Mouse (Mus musculus) embryo, embryonic 11 days (tissue): ENCODE data around the gene Pacs2.

Source experiments
- DNase-seq: peaks from one replicate; pipeline ENCODE4 v3.0.0-alpha.2; 2015

Pacs2 gene

GRCm38 (mm10) chr12:113097040-113097439 lies 82.7 kb downstream of the Pacs2 start:
- no peak for DNase-seq

- peak; percentile 90 for DNase-seq
These were observed 83.5 kb downstream of the Pacs2 start, which contains the start of gene Mta1 for GRCm38 (mm10) chr12:113097749-113098281. Mta1 (plus strand) TSS chr12:113098278.

DNA sequence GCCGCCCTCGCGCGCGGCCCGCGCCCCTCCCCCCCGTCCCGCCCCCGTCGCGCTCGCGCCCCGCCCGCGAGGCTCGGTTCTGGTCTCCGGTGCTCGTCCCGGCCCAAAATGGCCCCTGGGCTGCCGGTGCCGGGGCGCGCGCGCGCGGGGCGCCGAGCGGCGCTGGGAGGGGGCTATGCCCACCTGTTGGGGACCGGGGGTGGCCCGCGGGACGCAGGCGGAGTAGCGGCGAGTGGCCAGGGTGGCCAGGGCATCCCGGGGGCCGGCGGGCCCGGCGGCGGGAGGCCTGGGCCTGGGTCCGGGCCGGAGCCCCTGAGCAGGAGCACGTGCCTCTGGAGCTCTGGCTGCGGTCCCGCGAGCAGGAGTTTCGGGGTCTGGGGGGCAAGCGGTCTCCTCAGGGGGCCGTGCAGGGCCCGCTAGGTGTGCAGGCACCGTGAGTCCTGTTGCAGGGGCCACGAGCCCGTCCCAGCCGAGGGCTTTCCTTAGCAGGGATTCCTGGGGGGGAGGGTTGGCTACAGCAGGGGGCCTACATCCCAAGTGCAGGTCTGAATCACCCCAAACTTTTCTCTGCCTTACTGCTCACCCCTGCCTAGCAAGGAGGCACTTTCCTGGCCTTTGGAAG lies 84.3 kb downstream of the Pacs2 start:
- DNase-seq, result peak; percentile 41

DNA sequence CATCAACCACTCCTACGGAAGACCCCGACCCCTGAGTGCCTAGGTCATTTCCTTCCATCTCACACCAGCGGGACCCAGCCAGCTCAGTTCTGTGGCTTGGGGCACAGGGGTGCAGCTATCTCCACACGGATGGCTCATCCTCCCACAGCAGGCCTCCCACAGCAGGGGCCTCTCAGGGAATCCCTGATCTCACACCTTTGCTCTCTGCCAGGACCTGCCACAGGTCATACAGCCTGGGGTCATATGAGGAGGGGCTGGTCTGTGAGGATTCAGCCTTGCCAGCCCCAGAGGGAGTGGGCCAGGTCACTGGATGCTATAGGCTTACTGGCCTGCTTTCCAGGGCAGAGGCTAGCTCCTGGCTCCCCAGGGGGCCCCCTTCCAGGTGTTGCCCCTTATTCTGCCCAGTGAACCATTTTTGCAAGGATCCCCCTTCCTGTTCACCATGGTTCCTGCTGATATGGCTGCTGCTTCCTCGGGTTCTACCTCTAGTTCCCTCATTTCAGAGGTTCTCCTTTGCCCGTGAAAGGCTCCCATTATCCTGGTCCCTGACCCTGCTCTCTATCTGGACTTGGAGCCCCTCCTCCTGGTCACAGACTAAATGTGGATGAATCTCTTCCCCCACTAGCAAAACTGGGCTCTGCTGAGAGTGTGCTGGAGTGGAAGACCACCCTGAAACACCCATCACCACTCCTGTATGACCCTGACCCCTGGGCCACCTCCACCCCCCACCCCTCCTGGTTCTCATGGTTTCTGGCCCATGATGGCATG lies 85.3 kb downstream of the Pacs2 start:
- DNase-seq, result no peak

- no peak for DNase-seq
These were observed 86.3 kb downstream of the Pacs2 start for GRCm38 (mm10) chr12:113100448-113101076.

DNA sequence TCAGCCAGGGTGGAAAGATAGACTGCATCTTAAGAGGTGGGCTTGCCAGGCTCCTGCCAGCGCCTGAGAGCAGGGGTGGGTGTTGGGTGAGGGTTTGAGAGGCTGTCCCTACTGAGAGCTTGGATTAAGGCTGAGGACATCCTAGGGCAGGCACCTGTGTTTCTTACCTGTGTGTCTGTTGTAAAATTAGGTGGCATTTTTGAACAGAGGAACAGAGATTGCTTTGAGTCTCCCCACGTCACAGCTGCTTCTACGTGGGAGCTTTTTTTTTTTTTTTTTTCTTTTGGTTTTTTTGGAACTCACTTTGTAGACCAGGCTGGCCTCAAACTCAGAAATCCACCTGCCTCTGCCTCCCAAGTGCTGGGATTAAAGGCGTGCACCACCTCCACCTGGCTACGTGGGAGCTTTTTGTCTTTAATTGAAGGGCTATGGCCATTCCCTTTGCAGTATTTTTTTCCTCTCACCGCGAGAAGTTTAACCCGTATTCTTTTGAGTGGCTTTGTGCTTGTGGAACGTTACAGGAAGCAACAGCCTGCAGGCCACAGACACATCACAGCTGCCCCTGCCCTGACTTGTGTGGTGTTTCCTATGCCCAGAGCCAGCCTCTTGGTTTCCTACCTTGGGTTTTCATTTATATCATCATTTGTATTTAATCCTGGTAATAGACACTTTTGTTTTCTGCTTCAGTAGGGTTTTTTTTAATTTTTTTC lies 87.1 kb downstream of the Pacs2 start:
- no peak for DNase-seq

DNA sequence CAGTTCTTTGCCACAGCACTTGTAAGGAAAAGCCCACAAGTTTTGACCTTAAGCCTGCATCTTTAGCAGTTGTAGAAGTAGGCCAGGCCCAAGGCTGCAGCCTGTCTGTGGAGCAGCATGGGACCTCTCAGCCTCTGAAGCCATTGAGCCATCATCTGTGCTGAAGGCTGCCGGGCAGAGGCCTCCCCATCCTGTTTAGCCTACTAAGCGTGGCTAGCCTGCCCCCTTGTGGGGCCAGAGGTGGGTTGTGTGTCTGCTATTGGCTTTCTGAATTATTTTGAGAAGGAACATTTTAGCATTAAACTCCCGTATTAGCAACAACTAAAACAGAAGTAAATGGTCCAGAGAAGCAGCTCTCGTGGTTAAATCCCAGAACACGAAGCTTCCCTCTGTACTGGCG lies 88.2 kb downstream of the Pacs2 start:
- DNase-seq, result peak; percentile 64

GRCm38 (mm10) chr12:113103846-113104451 lies 89.6 kb downstream of the Pacs2 start:
- no peak for DNase-seq

DNA sequence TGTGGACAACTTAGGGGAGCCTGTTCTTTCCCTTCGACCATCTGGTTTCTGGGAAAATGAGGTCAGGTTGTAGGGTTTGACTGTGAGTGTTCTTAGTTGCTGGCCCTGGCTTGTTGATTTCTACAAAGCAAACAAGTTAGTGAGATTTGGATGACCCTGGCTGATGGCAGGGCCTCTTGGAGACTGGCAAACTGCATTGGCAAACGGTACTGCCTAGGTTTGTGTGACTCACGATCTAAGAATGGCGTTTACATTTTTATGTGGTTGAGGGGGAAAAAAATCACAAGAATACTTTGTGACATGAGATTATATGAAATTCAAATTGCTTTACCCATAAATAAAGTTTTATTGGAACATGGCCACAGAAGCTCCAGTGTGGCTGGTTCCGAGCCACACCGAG lies 92.1 kb downstream of the Pacs2 start:
- no peak for DNase-seq

GRCm38 (mm10) chr12:113107431-113108124 lies 93.3 kb downstream of the Pacs2 start:
- DNase-seq, result no peak

- no peak for DNase-seq
These were observed 94.4 kb downstream of the Pacs2 start for GRCm38 (mm10) chr12:113108528-113109283.

GRCm38 (mm10) chr12:113109801-113110200 lies 95.5 kb downstream of the Pacs2 start:
- no peak for DNase-seq

DNA sequence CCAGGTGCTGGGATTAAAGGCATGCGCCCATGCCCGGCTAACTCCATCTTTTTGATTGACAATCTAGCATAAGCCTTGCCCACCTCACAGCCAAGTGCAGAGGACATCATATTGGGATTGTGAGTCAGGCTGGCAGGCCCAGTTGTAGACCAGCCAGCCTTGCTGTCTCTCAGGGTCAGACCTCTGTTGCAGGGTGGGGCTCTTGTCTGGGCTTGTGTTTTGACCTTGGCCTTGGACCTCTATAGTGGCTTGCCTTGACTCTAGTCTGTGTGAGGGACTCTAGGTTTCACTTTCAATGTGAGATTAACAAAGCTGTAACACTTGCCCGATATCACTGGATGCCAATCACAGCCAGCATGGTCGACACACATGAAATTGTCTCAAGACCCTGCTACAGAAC lies 99.8 kb downstream of the Pacs2 start:
- no peak for DNase-seq

DNA sequence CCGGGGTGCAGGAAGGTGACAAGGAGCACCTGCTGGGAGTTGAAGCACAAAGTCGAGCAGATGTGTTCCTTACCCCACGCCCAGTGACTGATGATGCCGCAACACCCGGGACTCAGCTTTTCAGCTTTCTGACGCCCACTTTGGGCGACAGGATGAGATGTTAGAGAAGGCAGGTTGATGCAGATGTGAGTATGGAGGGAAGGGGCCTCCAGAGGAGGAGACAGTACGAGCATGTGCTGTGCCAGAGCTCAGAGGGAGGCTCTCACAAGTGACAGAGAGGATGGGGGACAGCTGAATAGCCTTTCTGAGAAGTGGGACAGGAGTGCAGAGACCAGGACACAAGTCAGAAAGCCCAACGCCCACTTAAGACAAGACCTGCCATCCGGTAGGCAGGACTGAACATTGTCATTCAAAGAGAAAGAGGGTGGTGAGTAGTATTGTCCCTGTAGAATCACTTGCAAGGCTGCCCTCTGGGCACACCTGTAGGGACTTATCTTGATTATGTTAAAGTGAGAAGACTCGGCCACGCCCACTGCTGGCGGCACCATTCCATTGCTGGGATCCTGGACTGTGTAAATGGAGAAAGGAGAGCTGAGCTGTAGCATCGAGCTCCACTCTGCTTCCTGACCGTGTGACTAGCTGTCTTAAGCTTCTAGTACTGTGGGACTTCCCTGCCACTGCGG lies 100.7 kb downstream of the Pacs2 start:
- no peak for DNase-seq

DNA sequence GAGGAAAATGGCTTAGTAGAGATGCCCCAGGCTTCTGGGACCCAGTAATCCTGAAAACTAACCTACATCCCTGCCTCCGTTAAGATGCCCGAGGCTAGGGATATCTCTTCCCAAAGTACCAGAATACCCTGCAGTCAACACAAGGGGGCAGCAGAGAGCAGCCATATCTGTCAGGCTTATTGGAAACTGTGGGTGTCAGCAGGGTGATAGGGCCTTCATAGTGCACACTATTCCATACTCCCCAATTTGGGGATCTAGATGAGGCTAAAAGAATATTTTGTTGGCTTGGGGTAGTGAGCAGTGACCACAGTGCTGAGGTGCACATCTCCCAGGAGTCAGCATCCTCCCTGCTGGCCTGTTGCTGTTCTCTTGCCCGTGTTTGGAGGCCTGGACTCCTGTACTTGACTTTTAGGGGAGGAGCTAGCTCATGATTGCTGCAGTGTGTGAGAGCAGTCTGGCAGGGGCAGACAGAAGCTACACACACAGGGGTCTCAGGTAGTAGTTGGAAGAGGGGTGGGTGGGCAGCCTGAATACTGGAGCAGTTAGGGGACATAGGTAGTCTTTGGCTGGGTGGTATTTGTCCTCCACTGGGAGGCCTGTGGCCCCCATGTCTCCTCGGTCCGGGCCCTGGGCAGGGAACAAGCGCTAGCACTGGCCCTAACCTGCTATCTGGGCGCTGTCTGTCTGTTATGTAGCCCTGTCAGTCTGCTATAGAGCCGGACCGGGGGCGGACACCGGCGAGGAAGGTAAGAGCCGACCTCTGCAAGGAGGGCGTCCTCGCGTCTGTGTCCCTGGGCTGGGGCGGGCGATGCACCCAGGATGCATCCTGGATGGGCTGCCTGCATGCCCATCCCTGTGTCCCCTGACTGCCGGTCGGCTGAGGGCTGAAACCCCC lies 105.5 kb downstream of the Pacs2 start:
- peak; percentile 78 for DNase-seq
